In the genomic region with DNA sequence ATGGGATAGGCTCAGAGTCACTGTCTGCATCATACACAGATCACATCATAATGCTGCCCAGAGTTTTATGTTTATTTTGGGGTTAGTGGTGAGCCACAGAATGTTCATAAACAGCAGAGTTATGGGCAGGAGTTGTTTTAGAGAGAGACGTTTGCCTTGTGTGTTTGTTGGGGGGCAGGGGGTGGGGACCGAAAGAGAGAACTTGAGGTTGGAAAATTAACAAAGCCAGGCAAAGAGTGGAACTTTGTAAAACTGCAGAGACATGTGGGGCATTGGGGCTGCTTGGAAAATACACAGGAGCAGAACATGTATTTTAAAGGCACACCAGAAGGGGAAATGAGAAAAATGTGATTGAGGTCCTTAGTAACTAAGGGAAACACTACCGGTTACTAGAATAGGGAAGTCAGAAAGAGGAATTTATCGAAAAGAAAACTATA, we compare ENCODE assay signal across 15 mouse cellular contexts. TPM values are rescaled to one million over a fixed set of nuclear protein-coding genes. Genes with fewer than 3 reads are reported as not detected.
DNase-seq lines count a peak whose midpoint lies in the region; ATAC-seq and TF ChIP-seq lines count a peak whose summit lies in the region.
"Had no signal": no experiment of that assay in that cellular context is flagged by ENCODE, and none has a peak within 500 bp of the region (broad histone marks: within the 10 kb centered on the region; RNA-seq: fewer than 3 reads in every experiment).

No protein-coding gene starts in this region.

- no peaks in the 10 kb centered on the region for H3K36me3 ChIP-seq in liver, adult 2 months (ENCODE audit: control insufficient read depth, insufficient read depth, low read length)
- no peaks in the 10 kb centered on the region for H3K36me3 ChIP-seq in liver, embryonic 12.5 days
- H3K36me3 ChIP-seq: heart, embryonic 15.5 days; hindbrain, embryonic 15.5 days; liver, embryonic 15.5 days; midbrain, embryonic 12.5 days had no signal

- ATAC-seq in liver, embryonic 12.5 days = no peak
- peak; percentile 91 for ATAC-seq in megakaryocyte progenitor cell, adult 5-6 weeks (replicated peaks; ENCODE audit: poor library complexity)

- no peaks in the 10 kb centered on the region for H3K9me3 ChIP-seq in liver, embryonic 12.5 days (replicated peaks)
- H3K9me3 ChIP-seq: heart, embryonic 15.5 days; hindbrain, embryonic 15.5 days; liver, embryonic 15.5 days; midbrain, embryonic 12.5 days had no signal

- no peaks in the 10 kb centered on the region for H3K4me1 ChIP-seq in liver, adult 2 months (ENCODE audit: control insufficient read depth, insufficient read depth, low read length)
- no peaks in the 10 kb centered on the region for H3K4me1 ChIP-seq in liver, embryonic 12.5 days
- no peaks in the 10 kb centered on the region for H3K4me1 ChIP-seq in bone marrow, adult 2 months (ENCODE audit: control insufficient read depth, insufficient read depth, low read length)
- H3K4me1 ChIP-seq: heart, embryonic 15.5 days; hindbrain, embryonic 15.5 days; liver, embryonic 15.5 days; midbrain, embryonic 12.5 days had no signal

- peak; percentile 24 for DNase-seq in liver, adult 2 months (ENCODE audit: extremely low read depth, low read depth, low spot score)
- DNase-seq in B cell, adult 2 months = peak; percentile 47 to 48
- no peak for DNase-seq in right cerebral cortex, postnatal 14 days
- no peak for DNase-seq in kidney, postnatal 36 days
- DNase-seq in cerebellum, adult 8-10 months = no peak
- DNase-seq: adrenal gland, postnatal 36 days; cerebellum, adult 18-20 months; gastrocnemius, adult 2 months had no signal

- no peak overlapping the region for H3K4me2 ChIP-seq in liver, embryonic 12.5 days
- H3K4me2 ChIP-seq: heart, embryonic 15.5 days; hindbrain, embryonic 15.5 days; liver, embryonic 15.5 days; midbrain, embryonic 12.5 days had no signal

- 74% methylated on average over 4 of the region's 4 CpGs for WGBS in liver, adult 2 months
- 35% methylated on average over 4 of the region's 4 CpGs for WGBS in liver, embryonic 12.5 days (ENCODE audit: insufficient replicate concordance)
- 5% methylated on average over 4 of the region's 4 CpGs for WGBS in bone marrow, adult 2 months

- no peak overlapping the region for H3K27ac ChIP-seq in liver, adult 2 months (replicated peaks; ENCODE audit: insufficient read depth, low read depth, low read length)
- H3K27ac ChIP-seq in liver, embryonic 12.5 days = no peak overlapping the region
- peak overlapping the region; percentile 20; the same call in 1 of the 2 replicates for H3K27ac ChIP-seq in bone marrow, adult 2 months (ENCODE audit: control insufficient read depth, insufficient read depth, low read depth, low read length, poor library complexity)
- H3K27ac ChIP-seq: gastrocnemius, adult 2 months; heart, embryonic 15.5 days; hindbrain, embryonic 15.5 days; midbrain, embryonic 12.5 days had no signal

- H3K27me3 ChIP-seq in liver, adult 2 months (ENCODE audit: control insufficient read depth, insufficient read depth, low read length) = no peaks in the 10 kb centered on the region
- H3K27me3 ChIP-seq in liver, embryonic 12.5 days (replicated peaks) = no peaks in the 10 kb centered on the region
- H3K27me3 ChIP-seq: heart, embryonic 15.5 days; hindbrain, embryonic 15.5 days; liver, embryonic 15.5 days; midbrain, embryonic 12.5 days had no signal

- TF ChIP-seq CTCF in liver, adult 2 months (IDR thresholded peaks at IDR 0.05; ENCODE audit: low read depth, low read length) = no peak
- no peak for TF ChIP-seq CTCF in bone marrow, adult 2 months (IDR thresholded peaks at IDR 0.05; ENCODE audit: control insufficient read depth, insufficient read depth, low read length)

- no peak overlapping the region for H3K4me3 ChIP-seq in liver, adult 2 months (ENCODE audit: insufficient read depth, low read depth, low read length)
- no peak overlapping the region for H3K4me3 ChIP-seq in liver, embryonic 12.5 days
- no peak overlapping the region for H3K4me3 ChIP-seq in bone marrow, adult 2 months (replicated peaks; ENCODE audit: control insufficient read depth, low read depth, low read length)
- H3K4me3 ChIP-seq: gastrocnemius, adult 2 months; heart, embryonic 15.5 days; hindbrain, embryonic 15.5 days; liver, embryonic 15.5 days; midbrain, embryonic 12.5 days had no signal

- H3K79me2 ChIP-seq in liver, adult 2 months (ENCODE audit: control insufficient read depth, insufficient read depth, low read length) = no peaks in the 10 kb centered on the region

- no peak for TF ChIP-seq POLR2A in liver, adult 2 months (IDR thresholded peaks at IDR 0.05; ENCODE audit: extremely low read depth, insufficient read depth, low read length)
- TF ChIP-seq POLR2A in bone marrow, adult 2 months (IDR thresholded peaks at IDR 0.05; ENCODE audit: borderline replicate concordance, control insufficient read depth, low read depth, low read length) = no peak

- no peak overlapping the region for H3K9ac ChIP-seq in liver, adult 2 months (ENCODE audit: low read depth, low read length)
- no peak overlapping the region for H3K9ac ChIP-seq in liver, embryonic 12.5 days
- H3K9ac ChIP-seq: heart, embryonic 15.5 days; hindbrain, embryonic 15.5 days; liver, embryonic 15.5 days; midbrain, embryonic 12.5 days had no signal

RNA-seq across cellular contexts. Expression of a gene that starts 27.4 kb away (rescaled TPM):
- total RNA-seq in liver, adult 2 months (2014; rRNA removed) = 2.0 and 2.2 TPM in 2 replicates
- 0.21 and 0.48 TPM in 2 replicates for polyA plus RNA-seq in liver, adult 2 months (2012; rRNA removed)
- 36.9 and 39.3 TPM in 2 replicates for polyA plus RNA-seq in liver, embryonic 12.5 days (2016; fragmentation: Nextera tagmentation; extraction: Ambion mirVana)
- polyA plus RNA-seq in bone marrow, adult 2 months (2011; ENCODE audit: insufficient read depth, insufficient read length, low replicate concordance, missing spikeins) = 20.3 and 26.9 TPM in 2 replicates
- total RNA-seq in megakaryocyte progenitor cell, adult 5-6 weeks (2015) = 111 and 140 TPM in 2 replicates
- total RNA-seq in megakaryocyte progenitor cell, adult 5-6 weeks (2017) = 80.4 and 107 TPM in 2 replicates

Comparison
In these comparisons a context has a peak if more than half of its experiments do, and no peak if none do; other contexts are left out.
1. RNA of a gene that starts 27.4 kb away (polyA plus RNA-seq): 36.9 to 39.3 TPM in liver, embryonic 12.5 days and 20.3 to 26.9 TPM in bone marrow, adult 2 months; 0.21 to 0.48 TPM in liver, adult 2 months; every median in the first group is over 10 times any median in the second.
2. DNase-seq: peak in liver, adult 2 months (single experiment) and B cell, adult 2 months (2 of 2); none in right cerebral cortex, postnatal 14 days (single experiment), kidney, postnatal 36 days (0 of 2) and cerebellum, adult 8-10 months (single experiment).